Mouse (Mus musculus) embryonic fibroblast, embryonic 13.5 days (primary cell): ENCODE data around the gene Acap2.

ENCODE experiments used
- CTCF ChIP-seq: IDR thresholded peaks from 2 replicates; pipeline ENCODE4 v1.5.1; 2011; ENCODE audit warnings: mild to moderate bottlenecking, control low read depth, low read length, moderate library complexity, borderline replicate concordance; ENCODE audit not compliant: insufficient read depth
- POLR2A ChIP-seq: IDR thresholded peaks from 2 replicates; pipeline ENCODE4 v1.6.1; 2011; ENCODE audit warnings: low read depth, mild to moderate bottlenecking, control low read depth, low read length, moderate library complexity

GRCm38 (mm10) chr16:31204216-31204615 is 3.2 kb upstream of the Acap2 start:
- TF ChIP-seq CTCF, result no peak
- TF ChIP-seq POLR2A, result no peak
